Mouse (Mus musculus) C2C12 (cell line): ENCODE data around the gene Rbm8a.

ENCODE experiments used
- CTCF ChIP-seq: IDR thresholded peaks from one replicate; pipeline ENCODE4 v1.5.1; 2011; ENCODE audit not compliant: control insufficient read depth, insufficient read depth, insufficient read length
- FOSL1 ChIP-seq: IDR thresholded peaks from one replicate; pipeline ENCODE4 v1.8.0; 2011; ENCODE audit warnings: mild to moderate bottlenecking, low read length; ENCODE audit not compliant: poor library complexity, insufficient read depth, severe bottlenecking
- MAX ChIP-seq: IDR thresholded peaks from one replicate; pipeline ENCODE4 v1.6.1; 2011; ENCODE audit warnings: mild to moderate bottlenecking, control low read depth
- MYOD1 ChIP-seq: IDR thresholded peaks from one replicate; pipeline ENCODE4 v1.6.1; 2011; ENCODE audit warnings: low read depth; ENCODE audit not compliant: control insufficient read depth, insufficient read length
- MYOG ChIP-seq: IDR thresholded peaks from one replicate; pipeline ENCODE4 v1.6.1; 2011; ENCODE audit not compliant: control insufficient read depth, insufficient read length; ENCODE audit errors: extremely low read depth
- USF1 ChIP-seq: IDR thresholded peaks from one replicate; pipeline ENCODE4 v1.6.1; 2011; ENCODE audit warnings: low read depth, mild to moderate bottlenecking, control low read depth, moderate library complexity

GRCm38 (mm10) chr3:96602704-96603084, 27.0 kb upstream of the Rbm8a start:
- TF ChIP-seq CTCF (no peak), USF1 (no peak), MYOD1 (no peak), MYOG (no peak), MAX (no peak), FOSL1 (no peak)
